In genomic region chr5:114378177-114378920, GRCm38 (mm10) we compare ENCODE assay signal across 8 mouse cellular contexts. TPM values are rescaled to one million over a fixed set of nuclear protein-coding genes. Genes with fewer than 3 reads are reported as not detected.
DNase-seq lines count a peak whose midpoint lies in the region; ATAC-seq and TF ChIP-seq lines count a peak whose summit lies in the region.

No protein-coding gene starts in this region.

- ATAC-seq in forebrain, embryonic 11.5 days (replicated peaks; ENCODE audit: low FRiP score): no peak
- ATAC-seq in neural tube, embryonic 12.5 days (ENCODE audit: low FRiP score, low read depth): no peak

- H3K4me1 ChIP-seq in spleen, adult 2 months (ENCODE audit: control insufficient read depth, insufficient read depth, insufficient read length): peaks cover 32% of the 10 kb centered on the region; the same call in 1 of the 2 replicates
- H3K4me1 ChIP-seq in forebrain, embryonic 11.5 days (replicated peaks; ENCODE audit: control insufficient read depth, insufficient read depth, low read length): peaks cover 13% of the 10 kb centered on the region; the same call in 1 of the 2 replicates
- peaks cover 49% of the 10 kb centered on the region for H3K4me1 ChIP-seq in limb, embryonic 10.5 days
- H3K4me1 ChIP-seq in neural tube, embryonic 12.5 days: peaks cover 50% of the 10 kb centered on the region

- WGBS in spleen, adult 2 months: 10% methylated on average over 10 of the region's 10 CpGs
- WGBS in forebrain, embryonic 11.5 days: 77% methylated on average over 10 of the region's 10 CpGs
- WGBS in limb, embryonic 10.5 days: 83% methylated on average over 10 of the region's 10 CpGs
- 82% methylated on average over 10 of the region's 10 CpGs for WGBS in neural tube, embryonic 12.5 days

- H3K4me2 ChIP-seq in forebrain, embryonic 11.5 days (ENCODE audit: low read depth, low read length, severe bottlenecking): peak overlapping the region; percentile 81; the same call in 1 of the 2 replicates
- H3K4me2 ChIP-seq in neural tube, embryonic 12.5 days (replicated peaks): peak overlapping the region; percentile 87

- H3K27me3 ChIP-seq in spleen, adult 2 months (ENCODE audit: control insufficient read depth, insufficient read depth, low read length): no peaks in the 10 kb centered on the region
- no peaks in the 10 kb centered on the region for H3K27me3 ChIP-seq in forebrain, embryonic 11.5 days (ENCODE audit: control insufficient read depth, insufficient read depth, low read length)
- H3K27me3 ChIP-seq in limb, embryonic 10.5 days (ENCODE audit: low read depth, poor library complexity, severe bottlenecking): no peaks in the 10 kb centered on the region
- no peaks in the 10 kb centered on the region for H3K27me3 ChIP-seq in neural tube, embryonic 12.5 days (replicated peaks)

- no peak for TF ChIP-seq POLR2A in spleen, adult 2 months (IDR thresholded peaks at IDR 0.05; ENCODE audit: low read depth, low read length)

- no peak for TF ChIP-seq CTCF in spleen, adult 2 months (IDR thresholded peaks at IDR 0.05; ENCODE audit: extremely low read depth, insufficient read depth, insufficient read length, insufficient replicate concordance)

- intact Hi-C loops in left cerebral cortex, postnatal 14 days (cut with DNase I): no loop called here

- peaks cover 8% of the 10 kb centered on the region for H3K36me3 ChIP-seq in spleen, adult 2 months (ENCODE audit: control insufficient read depth, insufficient read depth, low read length)
- H3K36me3 ChIP-seq in forebrain, embryonic 11.5 days (ENCODE audit: control insufficient read depth, insufficient read depth, low read length): peaks cover 3% of the 10 kb centered on the region; the same call in 1 of the 2 replicates
- H3K36me3 ChIP-seq in limb, embryonic 10.5 days: peaks cover 46% of the 10 kb centered on the region
- H3K36me3 ChIP-seq in neural tube, embryonic 12.5 days: peaks cover 29% of the 10 kb centered on the region

- H3K4me3 ChIP-seq in spleen, adult 2 months (ENCODE audit: extremely low read depth, insufficient read depth, insufficient read length): peak overlapping the region; percentile 35; the same call in 1 of the 2 replicates
- peak overlapping the region; percentile 57; the same call in 1 of the 2 replicates for H3K4me3 ChIP-seq in forebrain, embryonic 11.5 days (ENCODE audit: low read depth, low read length)
- H3K4me3 ChIP-seq in limb, embryonic 10.5 days: peak overlapping the region; percentile 98
- H3K4me3 ChIP-seq in neural tube, embryonic 12.5 days: peak overlapping the region; percentile 86

- peak overlapping the region; percentile 70 for H3K27ac ChIP-seq in spleen, adult 2 months (ENCODE audit: insufficient read depth, low read length)
- no peak overlapping the region for H3K27ac ChIP-seq in forebrain, embryonic 11.5 days (ENCODE audit: low read depth, low read length)
- H3K27ac ChIP-seq in limb, embryonic 10.5 days: peak overlapping the region; percentile 36; the same call in 1 of the 2 replicates
- H3K27ac ChIP-seq in neural tube, embryonic 12.5 days: no peak overlapping the region

- H3K9ac ChIP-seq in forebrain, embryonic 11.5 days (ENCODE audit: low read length): no peak overlapping the region; the same call in 1 of the 2 replicates
- peak overlapping the region; percentile 91 for H3K9ac ChIP-seq in neural tube, embryonic 12.5 days

- H3K9me3 ChIP-seq in forebrain, embryonic 11.5 days (ENCODE audit: control insufficient read depth, low read length): no peaks in the 10 kb centered on the region
- no peaks in the 10 kb centered on the region for H3K9me3 ChIP-seq in limb, embryonic 10.5 days (replicated peaks)
- H3K9me3 ChIP-seq in neural tube, embryonic 12.5 days: no peaks in the 10 kb centered on the region

- DNase-seq in spleen, adult 2 months (ENCODE audit: low read depth in 1 of 2, low spot score in 2 of 2): peak in 1 of 2 experiments; percentile 60
- DNase-seq in spleen, postnatal 10 days (ENCODE audit: low spot score in 2 of 2): no peak
- no peak for DNase-seq in forebrain, embryonic 11.5 days (ENCODE audit: low spot score)
- no peak for DNase-seq in limb, embryonic 10.5 days (ENCODE audit: low spot score)
- no peak for DNase-seq in right cerebral cortex, postnatal 36 days (ENCODE audit: low spot score in 2 of 2)
- no peak for DNase-seq in ovary, postnatal 36 days (ENCODE audit: low spot score)
- DNase-seq in left cerebral cortex, postnatal 14 days (ENCODE audit: low spot score in 2 of 2): no peak

RNA-seq across cellular contexts. Expression of gene Kctd10, which starts 2.0 kb away (rescaled TPM):
- 64.4 and 76.5 TPM in 2 replicates for polyA plus RNA-seq in spleen, adult 2 months (2012; rRNA removed)
- polyA plus RNA-seq in forebrain, embryonic 11.5 days (2014; fragmentation: Nextera tagmentation; extraction: Ambion mirVana): 86.4 and 93.3 TPM in 2 replicates
- polyA plus RNA-seq in limb, embryonic 10.5 days (2016; fragmentation: Nextera tagmentation; extraction: Ambion mirVana): 99.9 and 103 TPM in 2 replicates
- 93.2 and 99.8 TPM in 2 replicates for polyA plus RNA-seq in neural tube, embryonic 12.5 days (2016; fragmentation: Nextera tagmentation; extraction: Ambion mirVana)
- 10 to 100 TPM; 43.6 to 46.9 TPM for total RNA-seq in left cerebral cortex, postnatal 14 days (2021)

RNA-seq across cellular contexts. Expression of gene Ube3b, which starts 2.1 kb away (rescaled TPM):
- 44.4 and 53.1 TPM in 2 replicates for polyA plus RNA-seq in spleen, adult 2 months (2012; rRNA removed)
- polyA plus RNA-seq in forebrain, embryonic 11.5 days (2014; fragmentation: Nextera tagmentation; extraction: Ambion mirVana): 52.9 and 59.6 TPM in 2 replicates
- polyA plus RNA-seq in limb, embryonic 10.5 days (2016; fragmentation: Nextera tagmentation; extraction: Ambion mirVana): 54.5 and 59.5 TPM in 2 replicates
- polyA plus RNA-seq in neural tube, embryonic 12.5 days (2016; fragmentation: Nextera tagmentation; extraction: Ambion mirVana): 53.8 and 55.0 TPM in 2 replicates
- 10 to 100 TPM; 80.4 to 85.6 TPM for total RNA-seq in left cerebral cortex, postnatal 14 days (2021)

Comparison
In these comparisons a context has a peak if more than half of its experiments do, and no peak if none do; other contexts are left out.
1. H3K27ac ChIP-seq: peak in spleen, adult 2 months (single experiment) and limb, embryonic 10.5 days (single experiment); none in forebrain, embryonic 11.5 days (single experiment) and neural tube, embryonic 12.5 days (single experiment).
2. H3K4me3 ChIP-seq: peak in every context shown above with its lines; median percentile 98 in limb, embryonic 10.5 days; 86 in neural tube, embryonic 12.5 days; 57 in forebrain, embryonic 11.5 days; 35 in spleen, adult 2 months.